Mouse (Mus musculus): ENCODE measurements around the gene Spdye4b.

- TF ChIP-seq CTCF (IDR thresholded peaks at IDR 0.05) = no peak
- TF ChIP-seq EP300 (IDR thresholded peaks at IDR 0.05) = no peak
Observed at GRCm38 (mm10) chr5:143155534-143155933, 25.3 kb upstream of the Spdye4b start.

Measured in lung, postnatal 0 days (tissue).